8 mouse cellular contexts compared by ENCODE assay signal in the genomic region with DNA sequence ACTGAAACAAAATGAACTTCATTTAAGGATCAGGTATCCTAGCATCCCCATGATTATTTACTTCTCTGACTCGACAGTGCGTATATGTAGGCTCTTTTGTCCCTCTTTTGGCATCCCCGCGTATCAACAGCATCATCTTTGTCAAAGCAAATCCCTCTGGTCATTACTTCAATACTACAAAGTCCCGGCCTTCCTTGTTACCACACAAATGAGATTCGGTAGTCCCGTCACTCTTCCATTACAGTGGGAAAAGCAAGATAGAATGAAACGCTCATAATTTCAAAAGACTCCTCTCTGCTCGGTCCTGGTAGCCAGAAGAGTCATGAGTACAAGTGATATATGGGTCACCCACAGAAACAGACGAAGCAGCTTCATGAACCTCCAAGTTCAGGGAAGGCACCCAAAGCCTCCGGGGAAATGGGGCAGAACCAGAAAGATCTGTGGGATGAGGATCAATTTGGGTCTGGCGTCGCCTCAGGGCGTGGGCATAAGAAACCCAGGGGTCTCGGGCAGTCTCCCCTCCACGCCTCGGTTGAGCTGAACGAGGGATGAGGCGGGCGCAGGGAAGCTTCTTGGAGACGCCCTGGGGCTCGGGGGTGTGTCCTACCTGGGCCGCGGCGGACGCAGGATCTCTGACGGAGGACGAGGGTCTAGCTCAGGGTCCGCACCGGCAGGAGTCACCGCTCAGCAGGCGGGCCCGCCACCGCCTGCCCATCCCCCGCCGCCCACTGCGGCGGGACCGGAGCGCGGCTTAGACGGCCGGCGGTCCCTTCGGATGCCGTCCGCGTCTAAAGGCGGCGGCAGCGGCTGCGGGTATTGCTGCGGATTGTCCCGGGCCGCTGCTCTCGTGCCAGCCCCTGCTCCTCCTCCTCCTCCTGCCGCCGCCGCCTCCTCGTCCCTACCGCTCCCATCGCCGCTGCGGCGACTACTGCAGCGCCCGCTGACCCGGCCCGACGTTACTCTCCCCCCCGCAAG. TPM values are rescaled to one million over a fixed set of nuclear protein-coding genes. Genes with fewer than 3 reads are reported as not detected.
DNase-seq lines count a peak whose midpoint lies in the region; ATAC-seq lines count a peak whose summit lies in the region.

Gene Cdan1 (minus strand): TSS at position 680 of the 975 bp plus-strand sequence.

- peak within 1 kb of the TSS; percentile 72 for H3K4me2 ChIP-seq in forebrain, embryonic 13.5 days
- peak within 1 kb of the TSS; percentile 51 for H3K4me2 ChIP-seq in hindbrain, embryonic 11.5 days (replicated peaks; ENCODE audit: low read depth, low read length)
- peak within 1 kb of the TSS; percentile 72 for H3K4me2 ChIP-seq in midbrain, embryonic 11.5 days

- H3K9ac ChIP-seq in forebrain, embryonic 13.5 days: peak within 1 kb of the TSS; percentile 87
- peak within 1 kb of the TSS; percentile 83 for H3K9ac ChIP-seq in hindbrain, embryonic 11.5 days (ENCODE audit: low read depth, low read length)
- H3K9ac ChIP-seq in midbrain, embryonic 11.5 days (ENCODE audit: low read length): peak within 1 kb of the TSS; percentile 89

- no peaks in the 10 kb centered on the region for H3K36me3 ChIP-seq in forebrain, embryonic 13.5 days (ENCODE audit: poor library complexity, severe bottlenecking)
- no peaks in the 10 kb centered on the region for H3K36me3 ChIP-seq in hindbrain, embryonic 11.5 days (ENCODE audit: control insufficient read depth, insufficient read depth, low read length)
- H3K36me3 ChIP-seq in midbrain, embryonic 11.5 days (ENCODE audit: control insufficient read depth, insufficient read depth, low read length): no peaks in the 10 kb centered on the region

- no peak for DNase-seq in cerebellum, adult 11-12 months
- peak; percentile 58 for DNase-seq in c-Kit-negative CD71-positive TER-119-positive erythroid progenitor cells, embryonic 14.5 days (ENCODE audit: low read depth, low spot score)
- DNase-seq in hindbrain, embryonic 11.5 days (ENCODE audit: low spot score): peak; percentile 74
- peak; percentile 57 for DNase-seq in left cerebral cortex, postnatal 4 days
- peak; percentile 94 for DNase-seq in midbrain, embryonic 11.5 days (ENCODE audit: low spot score, missing footprints)
- peak; percentile 26 to 50 for DNase-seq in spleen, postnatal 36 days (ENCODE audit: low spot score in 2 of 2)

- under 1% methylated on average over 45 of the region's 71 CpGs for WGBS in forebrain, embryonic 13.5 days
- under 1% methylated on average over 56 of the region's 71 CpGs for WGBS in hindbrain, embryonic 11.5 days
- under 1% methylated on average over 61 of the region's 71 CpGs for WGBS in midbrain, embryonic 11.5 days

- H3K4me3 ChIP-seq in forebrain, embryonic 13.5 days: peak within 1 kb of the TSS; percentile 93
- peak within 1 kb of the TSS; percentile 86 for H3K4me3 ChIP-seq in hindbrain, embryonic 11.5 days (ENCODE audit: low read depth, low read length)
- H3K4me3 ChIP-seq in midbrain, embryonic 11.5 days (ENCODE audit: low read depth, low read length): peak within 1 kb of the TSS; percentile 92

- peak within 1 kb of the TSS; percentile 80 for H3K27ac ChIP-seq in forebrain, embryonic 13.5 days
- peak within 1 kb of the TSS; percentile 90 for H3K27ac ChIP-seq in hindbrain, embryonic 11.5 days (ENCODE audit: low read depth, low read length)
- H3K27ac ChIP-seq in midbrain, embryonic 11.5 days (ENCODE audit: low read depth, low read length): peak within 1 kb of the TSS; percentile 73

- peaks cover 26% of the 10 kb centered on the region for H3K4me1 ChIP-seq in forebrain, embryonic 13.5 days
- no peaks in the 10 kb centered on the region; the same call in 1 of the 2 replicates for H3K4me1 ChIP-seq in hindbrain, embryonic 11.5 days (replicated peaks; ENCODE audit: control insufficient read depth, insufficient read depth, low read length)
- H3K4me1 ChIP-seq in midbrain, embryonic 11.5 days (ENCODE audit: control insufficient read depth, insufficient read depth, low read length): peaks cover 4% of the 10 kb centered on the region; the same call in 1 of the 2 replicates

- no peaks in the 10 kb centered on the region for H3K9me3 ChIP-seq in forebrain, embryonic 13.5 days (replicated peaks)
- no peaks in the 10 kb centered on the region for H3K9me3 ChIP-seq in hindbrain, embryonic 11.5 days (ENCODE audit: control insufficient read depth, low read length)
- no peaks in the 10 kb centered on the region for H3K9me3 ChIP-seq in midbrain, embryonic 11.5 days (ENCODE audit: control insufficient read depth, low read length)

- no peaks in the 10 kb centered on the region for H3K27me3 ChIP-seq in forebrain, embryonic 13.5 days
- no peaks in the 10 kb centered on the region for H3K27me3 ChIP-seq in hindbrain, embryonic 11.5 days (ENCODE audit: control insufficient read depth, insufficient read depth, low read length)
- no peaks in the 10 kb centered on the region for H3K27me3 ChIP-seq in midbrain, embryonic 11.5 days (ENCODE audit: control insufficient read depth, insufficient read depth, low read length)

- peak; percentile 34; the same call in 1 of the 2 replicates for ATAC-seq in cerebellum, adult (ENCODE audit: insufficient number of reproducible peaks, low FRiP score, low TSS enrichment)
- peak; percentile 62 for ATAC-seq in forebrain, embryonic 13.5 days
- ATAC-seq in hindbrain, embryonic 11.5 days (ENCODE audit: low FRiP score): peak; percentile 80
- ATAC-seq in midbrain, embryonic 11.5 days (ENCODE audit: low FRiP score): peak; percentile 70

- intact Hi-C loops in left cerebral cortex, postnatal 4 days (cut with DNase I): no loop called here

RNA-seq across cellular contexts. Expression of gene Cdan1, which starts in this region (rescaled TPM):
- 6.0 and 6.1 TPM in 2 replicates for polyA plus RNA-seq in forebrain, embryonic 13.5 days (2015; fragmentation: Nextera tagmentation; extraction: Ambion mirVana)
- polyA plus RNA-seq in hindbrain, embryonic 11.5 days (2014; fragmentation: Nextera tagmentation; extraction: Ambion mirVana): 5.6 and 7.1 TPM in 2 replicates
- 10 to 100 TPM; 27.6 to 29.0 TPM for total RNA-seq in left cerebral cortex, postnatal 4 days (2021)
- 7.2 and 7.6 TPM in 2 replicates for polyA plus RNA-seq in midbrain, embryonic 11.5 days (2014; fragmentation: Nextera tagmentation; extraction: Ambion mirVana)
